ENCODE assay signal across 11 mouse cellular contexts in genomic region chr11:88608584-88608983, GRCm38 (mm10).
A peak's percentile ranks its signal among the peaks of the same experiment; 100 is the strongest.
DNase-seq lines count a peak whose midpoint lies in the region; ATAC-seq and TF ChIP-seq lines count a peak whose summit lies in the region.
"Had no signal": no experiment of that assay in that cellular context is flagged by ENCODE, and none has a peak within 500 bp of the region (broad histone marks: within the 10 kb centered on the region; RNA-seq: fewer than 3 reads in every experiment).

No protein-coding gene starts in this region.

- H3K4me3 ChIP-seq in forebrain, embryonic 13.5 days = no peak overlapping the region
- H3K4me3 ChIP-seq in forebrain, embryonic 10.5 days = no peak overlapping the region
- no peak overlapping the region for H3K4me3 ChIP-seq in layer of hippocampus, adult 2 months
- no peak overlapping the region for H3K4me3 ChIP-seq in liver, embryonic 12.5 days
- H3K4me3 ChIP-seq: heart, embryonic 13.5 days; hindbrain, embryonic 15.5 days had no signal

- WGBS in forebrain, embryonic 13.5 days = 68% methylated on average over 4 of the region's 4 CpGs
- WGBS in forebrain, embryonic 10.5 days = 94% methylated on average over 4 of the region's 4 CpGs
- WGBS in liver, embryonic 12.5 days (ENCODE audit: insufficient replicate concordance) = 13% methylated on average over 4 of the region's 4 CpGs

- H3K4me1 ChIP-seq in forebrain, embryonic 13.5 days = peaks cover 73% of the 10 kb centered on the region
- peaks cover 65% of the 10 kb centered on the region for H3K4me1 ChIP-seq in forebrain, embryonic 10.5 days
- H3K4me1 ChIP-seq in liver, embryonic 12.5 days = peaks cover 80% of the 10 kb centered on the region

- H3K27ac ChIP-seq in forebrain, embryonic 13.5 days = peak overlapping the region; percentile 53
- H3K27ac ChIP-seq in forebrain, embryonic 10.5 days = no peak overlapping the region
- H3K27ac ChIP-seq in layer of hippocampus, adult 2 months = peak overlapping the region; percentile 78
- H3K27ac ChIP-seq in liver, embryonic 12.5 days = no peak overlapping the region
- H3K27ac ChIP-seq: hindbrain, embryonic 15.5 days; macrophage had no signal

- H3K9ac ChIP-seq in forebrain, embryonic 13.5 days = no peak overlapping the region
- no peak overlapping the region for H3K9ac ChIP-seq in liver, embryonic 12.5 days
- H3K9ac ChIP-seq: heart, embryonic 13.5 days; hindbrain, embryonic 15.5 days had no signal

- no peaks in the 10 kb centered on the region for H3K27me3 ChIP-seq in forebrain, embryonic 13.5 days
- no peaks in the 10 kb centered on the region for H3K27me3 ChIP-seq in forebrain, embryonic 10.5 days (ENCODE audit: poor library complexity, severe bottlenecking)
- H3K27me3 ChIP-seq in liver, embryonic 12.5 days (replicated peaks) = no peaks in the 10 kb centered on the region
- H3K27me3 ChIP-seq: heart, embryonic 13.5 days; hindbrain, embryonic 15.5 days had no signal

- H3K36me3 ChIP-seq in forebrain, embryonic 13.5 days (ENCODE audit: poor library complexity, severe bottlenecking) = peaks cover 8% of the 10 kb centered on the region
- H3K36me3 ChIP-seq in forebrain, embryonic 10.5 days (replicated peaks) = peaks cover 81% of the 10 kb centered on the region
- 0 out of 2 replicates have a peak, but pooled peaks cover 4% of the 10 kb centered on the region for H3K36me3 ChIP-seq in liver, embryonic 12.5 days
- H3K36me3 ChIP-seq: hindbrain, embryonic 15.5 days had no signal

- no peak overlapping the region for H3K4me2 ChIP-seq in forebrain, embryonic 13.5 days
- peak overlapping the region; percentile 21; the same call in 1 of the 2 replicates for H3K4me2 ChIP-seq in liver, embryonic 12.5 days
- H3K4me2 ChIP-seq: hindbrain, embryonic 15.5 days had no signal

- no peak; the same call in 1 of the 2 replicates for ATAC-seq in forebrain, embryonic 13.5 days
- peak; percentile 58 for ATAC-seq in liver, embryonic 12.5 days

- TF ChIP-seq CTCF in layer of hippocampus, adult 2 months (conservative IDR thresholded peaks at IDR 0.05) = no peak

- H3K9me3 ChIP-seq in forebrain, embryonic 13.5 days (replicated peaks) = no peaks in the 10 kb centered on the region
- H3K9me3 ChIP-seq in forebrain, embryonic 10.5 days = no peaks in the 10 kb centered on the region
- H3K9me3 ChIP-seq in liver, embryonic 12.5 days (replicated peaks) = no peaks in the 10 kb centered on the region
- H3K9me3 ChIP-seq: heart, embryonic 13.5 days; hindbrain, embryonic 15.5 days had no signal

- intact Hi-C loops in gastrocnemius, postnatal 14 days (cut with DNase I; ENCODE audit: low total_unique reads) = no loop called here

- no peak for DNase-seq in forebrain, embryonic 10.5 days (ENCODE audit: extremely low spot score, low spot score)
- no peak for DNase-seq in layer of hippocampus, adult 2 months (ENCODE audit: low spot score in 2 of 2)
- DNase-seq in layer of hippocampus, adult 8-10 months (ENCODE audit: low spot score in 2 of 2) = no peak
- peak; percentile 70 for DNase-seq in 416B (ENCODE audit: low read depth)
- no peak for DNase-seq in right cerebral cortex, postnatal 36 days (ENCODE audit: low spot score in 2 of 2)
- DNase-seq in gastrocnemius, postnatal 14 days = no peak

Comparison
In these comparisons a context has a peak if more than half of its experiments do, and no peak if none do; other contexts are left out.
1. H3K27ac ChIP-seq: peak in forebrain, embryonic 13.5 days (single experiment) and layer of hippocampus, adult 2 months (single experiment); none in forebrain, embryonic 10.5 days (single experiment) and liver, embryonic 12.5 days (single experiment).